Mouse (Mus musculus): ENCODE data around the gene Gatad2a.

Gene Gatad2a

GRCm38 (mm10) chr8:69874155-69874554, 122.0 kb downstream of the Gatad2a start:
- DNase-seq (ENCODE audit: low spot score) = peak; percentile 46

- no peak for DNase-seq (ENCODE audit: low spot score)
Observed at GRCm38 (mm10) chr8:69870907-69871306, 125.3 kb downstream of the Gatad2a start.

- DNase-seq (ENCODE audit: low spot score) = no peak
Observed at GRCm38 (mm10) chr8:69870003-69870765, 126.0 kb downstream of the Gatad2a start.

- DNase-seq (ENCODE audit: low spot score) = no peak
Observed at GRCm38 (mm10) chr8:69867696-69868326, 128.4 kb downstream of the Gatad2a start.

GRCm38 (mm10) chr8:69864180-69864579, 132.0 kb downstream of the Gatad2a start:
- no peak for DNase-seq (ENCODE audit: low spot score)

- DNase-seq (ENCODE audit: low spot score) = no peak
Observed at GRCm38 (mm10) chr8:69863387-69864020, 132.7 kb downstream of the Gatad2a start.

GRCm38 (mm10) chr8:69861251-69861650, 134.9 kb downstream of the Gatad2a start:
- DNase-seq (ENCODE audit: low spot score) = no peak

- no peak for DNase-seq (ENCODE audit: low spot score)
Observed at GRCm38 (mm10) chr8:69860807-69861206, 135.4 kb downstream of the Gatad2a start.

Data from ovary, postnatal 36 days (tissue).